Mouse (Mus musculus) hindbrain, embryonic 15.5 days (tissue): Measurements from ENCODE around the gene Cadps. TPM values are rescaled to one million over a fixed set of nuclear protein-coding genes. Genes with fewer than 3 reads are reported as not detected.
"Not testable (repeated sequence)": the region's sequence is repeated elsewhere in the genome, so short reads cannot be mapped to it uniquely, and the experiment has no call there.

Experiments used
- ATAC-seq: fragments of 200-750 bp; cut with Nextera tagmentation; 2 replicates; pipeline ENCODE4 v1.8.0; 2017; ENCODE audit warnings: low read depth, moderate number of reproducible peaks, moderate TSS enrichment; ENCODE audit not compliant: low FRiP score
- H3K27ac ChIP-seq: fragments of 300-500 bp; sonication (generic); replicated peaks from 2 replicates; pipeline ENCODE4 v1.5.1; 2015; ENCODE audit warnings: mild to moderate bottlenecking, inconsistent platforms
- H3K27me3 ChIP-seq: fragments of 300-500 bp; sonication (generic); 2 replicates; pipeline ENCODE4 v1.6.1; 2015; ENCODE audit warnings: control low read depth, inconsistent platforms
- H3K36me3 ChIP-seq: fragments of 300-500 bp; sonication (generic); 2 replicates; pipeline ENCODE4 v1.6.1; 2015; ENCODE audit warnings: control low read depth, inconsistent platforms
- H3K4me1 ChIP-seq: fragments of 300-500 bp; sonication (generic); replicated peaks from 2 replicates; pipeline ENCODE4 v1.6.1; 2015; ENCODE audit warnings: control low read depth, inconsistent platforms
- H3K4me2 ChIP-seq: fragments of 300-500 bp; sonication (generic); 2 replicates; pipeline ENCODE4 v1.6.1; 2015; ENCODE audit warnings: moderate library complexity, mild to moderate bottlenecking, inconsistent platforms
- H3K4me3 ChIP-seq: fragments of 300-500 bp; sonication (generic); 2 replicates; pipeline ENCODE4 v1.5.1; 2015; ENCODE audit warnings: mild to moderate bottlenecking, inconsistent platforms
- H3K9ac ChIP-seq: fragments of 300-500 bp; sonication (generic); 2 replicates; pipeline ENCODE4 v1.6.1; 2015; ENCODE audit warnings: inconsistent platforms
- H3K9me3 ChIP-seq: fragments of 300-500 bp; sonication (generic); 2 replicates; pipeline ENCODE4 v1.6.1; 2016; ENCODE audit warnings: control low read depth, inconsistent platforms
- WGBS: fragments of 180-500 bp; shearing (Covaris S2); methylation state at CpG from one replicate; pipeline ENCODE4 v1.1.7; 2015; 5-methylcytosine and 5-hydroxymethylcytosine counted together
- polyA plus RNA-seq: library from polyadenylated mRNA; unstranded; fragments of >200 nt; fragmentation: Nextera tagmentation; extraction: Ambion mirVana; gene quantifications from 2 replicates; pipeline ENCODE4 v1.2.1, GENCODE M21; 2015

Gene Cadps
- polyA plus RNA-seq, 1 experiment from 2014 or later = 44.0 TPM

DNA sequence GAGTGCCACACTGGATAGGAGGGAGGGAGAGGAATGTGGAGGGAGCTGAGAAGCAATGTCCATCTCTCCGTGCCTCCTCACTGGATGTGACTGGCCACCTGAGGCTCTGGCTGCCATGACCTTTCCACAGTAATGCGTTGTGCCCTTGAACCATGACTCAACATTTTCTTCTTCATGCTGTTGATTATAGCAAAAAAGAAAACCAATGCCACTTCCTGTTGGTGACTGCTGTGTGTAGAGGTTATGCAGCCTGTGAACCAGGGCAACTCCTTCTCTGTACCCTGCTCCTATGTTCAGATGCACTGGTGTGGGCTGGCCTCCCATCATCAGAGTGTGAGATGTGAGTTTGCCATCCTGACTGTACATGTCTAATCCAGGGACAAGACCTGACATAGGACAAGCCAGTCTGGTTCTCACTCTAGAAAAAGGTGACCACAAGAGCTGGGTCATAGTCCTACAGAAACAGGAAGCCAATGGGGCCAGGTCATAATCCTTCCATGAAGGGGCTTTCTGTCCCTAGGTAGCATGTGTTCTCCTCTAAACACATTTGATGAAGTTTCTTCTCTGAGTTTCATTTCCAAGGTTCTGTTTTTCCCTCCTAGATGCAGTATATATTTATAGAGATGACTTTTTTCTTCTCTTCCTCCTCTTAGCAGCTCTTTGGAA, 245.3 kb downstream of the Cadps start:
- WGBS = 72% methylated on average over 2 of the region's 2 CpGs
- Histone ChIP-seq H3K4me3 (no peak overlapping the region), H3K4me1 (peaks cover 9% of the 10 kb centered on the region), H3K4me2 (no peak overlapping the region), H3K27me3 (no peaks in the 10 kb centered on the region), H3K9ac (no peak overlapping the region), H3K27ac (no peak overlapping the region), H3K36me3 (no peaks in the 10 kb centered on the region), H3K9me3 (no peaks in the 10 kb centered on the region)
- ATAC-seq = no peak

DNA sequence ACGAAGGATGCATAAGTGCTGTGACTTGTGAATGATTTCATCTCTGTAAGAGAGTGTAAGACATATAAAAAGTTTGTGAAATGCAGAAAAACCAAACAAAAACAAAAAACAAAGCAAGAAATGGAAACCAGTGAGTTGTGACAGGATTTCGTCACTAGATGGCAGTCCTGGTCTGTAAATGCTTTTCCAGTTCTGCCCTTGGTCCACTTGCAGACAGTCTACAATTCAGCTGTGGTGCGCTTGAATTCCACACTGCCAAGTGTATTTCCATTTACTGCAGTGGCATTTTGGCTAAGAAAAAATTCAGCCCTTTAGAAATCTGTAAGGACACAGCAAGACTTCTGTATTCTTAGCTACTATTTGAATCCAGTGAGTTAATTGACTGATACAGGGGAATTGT, 247.8 kb downstream of the Cadps start:
- peak overlapping the region; percentile 9; the same call in 1 of the 2 replicates for H3K27ac ChIP-seq

DNA sequence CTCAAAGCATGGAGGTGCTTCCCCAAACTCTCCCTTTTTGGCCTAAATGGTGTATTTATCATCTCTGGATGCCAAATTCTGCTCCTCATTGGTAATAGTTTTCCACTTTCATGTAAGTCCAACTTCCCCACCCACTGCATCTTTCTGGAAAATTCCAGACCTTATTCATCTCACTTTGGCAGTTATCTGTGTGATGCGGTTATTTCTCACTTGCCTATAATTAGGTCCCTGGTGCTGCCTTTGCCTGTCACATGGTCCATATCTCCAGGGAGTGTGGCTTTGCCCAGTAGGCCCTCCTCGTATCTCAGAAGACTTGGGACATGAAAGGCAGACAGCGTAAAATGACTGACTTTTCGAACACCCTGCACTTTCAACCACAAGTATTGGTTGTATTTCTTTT, 248.5 kb downstream of the Cadps start:
- Histone ChIP-seq H3K27me3 (no peaks in the 10 kb centered on the region), H3K9me3 (no peaks in the 10 kb centered on the region), H3K9ac (no peak overlapping the region), H3K4me1 (peaks cover 7% of the 10 kb centered on the region), H3K36me3 (no peaks in the 10 kb centered on the region), H3K4me2 (no peak overlapping the region), H3K4me3 (no peak overlapping the region), H3K27ac (no peak overlapping the region)
- WGBS = 83% methylated on average over 4 of the region's 4 CpGs
- ATAC-seq = no peak

More for the DNA sequence above, 247.8 kb downstream of the Cadps start:
- Histone ChIP-seq H3K9me3 (no peaks in the 10 kb centered on the region), H3K9ac (no peak overlapping the region), H3K4me1 (peaks cover 7% of the 10 kb centered on the region), H3K4me3 (no peak overlapping the region), H3K27me3 (no peaks in the 10 kb centered on the region), H3K36me3 (no peaks in the 10 kb centered on the region), H3K4me2 (no peak overlapping the region)
- WGBS = 17% methylated on average over 3 of the region's 3 CpGs
- no peak for ATAC-seq

DNA sequence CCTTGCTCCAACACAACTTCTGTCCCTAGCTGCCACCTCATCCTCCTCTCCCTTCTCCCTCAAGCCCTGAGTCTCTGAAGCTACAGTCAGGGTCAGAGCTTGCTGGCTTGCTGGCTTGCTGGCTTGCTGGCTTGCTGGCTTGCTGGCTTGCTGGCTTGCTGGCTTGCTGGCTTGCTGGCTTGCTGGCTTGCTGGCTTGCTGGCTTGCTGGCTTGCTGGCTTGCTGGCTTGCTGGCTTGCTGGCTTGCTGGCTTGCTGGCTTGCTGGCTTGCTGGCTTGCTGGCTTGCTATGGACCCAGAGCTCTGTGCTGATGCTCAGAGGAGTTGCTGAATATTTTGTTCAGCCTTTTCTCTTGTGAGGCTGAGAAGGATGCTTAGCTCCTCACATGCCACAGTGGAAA, 261.1 kb downstream of the Cadps start:
- not testable (repeated sequence) for H3K4me2 ChIP-seq, ATAC-seq, H3K9me3 ChIP-seq

DNA sequence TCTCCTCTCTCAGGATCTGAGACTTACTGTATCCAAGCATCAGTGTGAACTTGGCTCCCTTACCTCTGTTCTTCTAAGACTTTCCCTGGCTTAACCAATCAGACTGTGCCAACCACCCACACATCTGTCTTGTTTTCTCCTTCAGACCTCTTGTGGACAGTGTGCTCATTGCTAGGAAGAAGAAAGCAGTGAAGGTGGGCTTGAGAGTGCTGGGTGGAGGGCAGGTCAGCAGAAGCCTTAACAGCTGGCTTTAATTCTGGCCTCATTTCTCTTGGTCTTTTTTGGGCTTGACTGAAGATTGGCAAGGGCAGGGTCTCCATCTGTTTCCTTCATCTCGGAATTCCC, 262.7 kb downstream of the Cadps start:
- 80% methylated on average over 1 of the region's 1 CpGs for WGBS
- Histone ChIP-seq H3K27me3 (no peaks in the 10 kb centered on the region), H3K4me3 (no peak overlapping the region), H3K27ac (peak overlapping the region; percentile 62), H3K4me2 (no peak overlapping the region), H3K36me3 (no peaks in the 10 kb centered on the region), H3K9ac (no peak overlapping the region), H3K4me1 (peaks cover 20% of the 10 kb centered on the region), H3K9me3 (no peaks in the 10 kb centered on the region)
- ATAC-seq = peak; percentile 47

More for the DNA sequence above, 261.1 kb downstream of the Cadps start:
- peaks cover 20% of the 10 kb centered on the region for H3K4me1 ChIP-seq
- not testable (repeated sequence) for H3K27me3 ChIP-seq, H3K4me3 ChIP-seq, H3K9ac ChIP-seq, H3K27ac ChIP-seq, H3K36me3 ChIP-seq

DNA sequence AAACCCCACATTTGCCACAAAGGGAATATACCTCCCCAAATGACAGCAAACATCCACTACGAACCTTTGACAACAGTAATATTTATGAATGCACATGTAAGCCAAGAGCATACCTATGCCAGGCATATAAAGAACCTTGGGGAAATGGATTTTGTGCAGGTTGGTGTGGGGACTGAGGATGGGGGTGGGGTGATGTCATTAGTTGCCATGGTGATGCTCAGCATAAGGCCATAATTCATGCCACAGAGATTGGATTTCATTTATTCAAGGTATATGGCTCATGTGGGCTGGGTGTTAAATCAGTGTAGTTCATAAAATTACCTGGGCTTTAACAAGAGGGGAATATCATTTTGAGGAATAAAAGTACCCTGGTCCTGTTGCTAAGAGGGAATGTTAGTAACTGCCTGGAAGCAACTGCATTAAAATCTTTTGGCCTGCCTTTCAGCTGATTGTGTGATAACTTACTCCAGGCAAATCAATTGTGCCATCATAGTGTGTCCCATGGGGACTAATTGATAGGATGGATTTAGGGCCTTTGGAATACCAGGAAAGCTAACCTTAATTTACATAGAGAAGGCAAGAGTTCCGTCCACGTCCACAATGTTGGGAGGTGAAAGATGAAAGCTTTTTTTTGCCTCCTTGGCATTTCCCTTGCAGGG, 263.2 kb downstream of the Cadps start:
- Histone ChIP-seq H3K9ac (no peak overlapping the region), H3K4me1 (peaks cover 20% of the 10 kb centered on the region), H3K9me3 (no peaks in the 10 kb centered on the region), H3K4me3 (no peak overlapping the region), H3K27me3 (no peaks in the 10 kb centered on the region), H3K36me3 (no peaks in the 10 kb centered on the region), H3K4me2 (no peak overlapping the region), H3K27ac (peak overlapping the region; percentile 62)
- WGBS = 44% methylated on average over 3 of the region's 3 CpGs
- peak; percentile 84 for ATAC-seq

DNA sequence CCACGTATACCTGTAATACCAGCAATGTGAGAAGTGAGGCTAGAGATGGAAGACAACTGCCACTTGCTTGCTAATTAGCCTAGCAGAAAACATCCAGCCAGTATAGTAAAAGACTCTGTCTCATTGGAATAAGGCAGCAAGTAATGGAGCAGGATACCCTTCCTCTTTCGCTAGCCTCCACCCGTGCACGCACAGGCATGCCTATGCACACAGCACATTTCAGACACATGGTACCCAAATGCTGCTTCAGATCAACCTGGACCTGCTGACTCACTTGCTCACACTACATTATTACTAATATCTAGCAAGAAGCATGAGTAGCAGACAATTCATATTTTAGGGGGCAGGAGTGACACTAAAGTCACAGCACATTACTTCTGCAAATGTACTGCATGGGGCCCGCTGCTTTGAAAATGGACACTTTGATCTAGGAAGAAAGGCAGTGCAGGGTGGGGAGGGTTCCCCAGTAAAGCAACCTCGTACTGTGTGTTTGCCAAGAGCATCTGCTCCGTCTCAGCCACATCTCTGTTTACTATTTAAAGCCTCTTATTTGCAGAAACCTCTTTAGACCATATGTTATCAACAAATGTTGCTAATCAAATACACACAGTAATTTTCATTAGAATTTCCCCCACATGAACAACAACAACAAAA, 263.8 kb downstream of the Cadps start:
- Histone ChIP-seq H3K36me3 (no peaks in the 10 kb centered on the region), H3K4me1 (peaks cover 24% of the 10 kb centered on the region), H3K4me3 (no peak overlapping the region), H3K27me3 (no peaks in the 10 kb centered on the region), H3K27ac (peak overlapping the region; percentile 62), H3K9ac (no peak overlapping the region), H3K4me2 (no peak overlapping the region), H3K9me3 (no peaks in the 10 kb centered on the region)
- WGBS = 64% methylated on average over 7 of the region's 7 CpGs
- ATAC-seq = no peak

DNA sequence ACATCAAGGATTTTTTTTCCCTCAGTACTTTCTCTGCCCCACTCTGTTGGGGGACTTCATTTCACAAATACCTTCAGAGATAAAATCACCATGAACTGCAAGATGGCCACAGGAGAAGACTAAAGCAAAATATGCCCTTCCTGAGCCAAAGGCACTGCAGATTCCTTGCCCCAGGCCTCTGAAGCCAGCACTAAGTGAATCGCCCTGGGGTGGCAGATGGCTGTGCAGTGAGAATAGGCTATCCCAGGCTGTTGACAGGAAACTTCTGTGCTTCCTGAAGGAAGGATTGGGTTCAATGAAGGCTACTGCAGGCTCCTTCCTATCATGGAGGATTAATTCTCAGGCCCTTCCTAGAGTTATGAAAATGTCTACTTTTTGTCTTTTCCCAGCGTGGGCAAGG, 268.4 kb downstream of the Cadps start:
- Histone ChIP-seq H3K27me3 (no peaks in the 10 kb centered on the region), H3K9me3 (no peaks in the 10 kb centered on the region)

DNA sequence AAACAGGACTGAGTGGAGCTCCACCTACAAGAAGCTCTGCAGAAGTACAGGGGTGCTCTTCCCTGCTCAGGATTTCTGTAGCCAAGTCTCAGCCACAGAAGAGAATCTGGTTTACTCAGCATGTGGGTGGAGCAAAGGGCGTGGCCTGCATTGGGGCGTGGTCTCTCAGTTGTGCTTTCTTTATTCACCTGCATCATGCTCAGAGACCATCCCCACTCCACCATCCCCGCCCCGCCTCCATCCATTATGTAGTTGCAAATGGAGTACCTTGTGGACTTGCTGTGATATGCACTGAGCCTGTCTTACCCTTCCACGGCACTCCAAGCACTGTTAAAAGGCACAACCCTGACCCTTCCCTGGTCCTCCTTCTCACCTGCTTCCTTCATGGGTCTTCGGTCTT, 271.5 kb downstream of the Cadps start:
- Histone ChIP-seq H3K4me3 (no peak overlapping the region), H3K27ac (no peak overlapping the region), H3K4me2 (no peak overlapping the region), H3K4me1 (peaks cover 4% of the 10 kb centered on the region; the same call in 1 of the 2 replicates), H3K9me3 (no peaks in the 10 kb centered on the region), H3K36me3 (0 out of 2 replicates have a peak, but pooled peaks cover 5% of the 10 kb centered on the region), H3K27me3 (no peaks in the 10 kb centered on the region), H3K9ac (no peak overlapping the region)
- no peak for ATAC-seq
- 46% methylated on average over 6 of the region's 6 CpGs for WGBS

More for the DNA sequence above, 268.4 kb downstream of the Cadps start:
- no peak overlapping the region for H3K4me3 ChIP-seq
- ATAC-seq = no peak
- H3K27ac ChIP-seq = no peak overlapping the region
- no peak overlapping the region for H3K9ac ChIP-seq
- H3K4me1 ChIP-seq = peaks cover 15% of the 10 kb centered on the region
- no peaks in the 10 kb centered on the region for H3K36me3 ChIP-seq
- H3K4me2 ChIP-seq = no peak overlapping the region
- WGBS = 79% methylated on average over 2 of the region's 2 CpGs

DNA sequence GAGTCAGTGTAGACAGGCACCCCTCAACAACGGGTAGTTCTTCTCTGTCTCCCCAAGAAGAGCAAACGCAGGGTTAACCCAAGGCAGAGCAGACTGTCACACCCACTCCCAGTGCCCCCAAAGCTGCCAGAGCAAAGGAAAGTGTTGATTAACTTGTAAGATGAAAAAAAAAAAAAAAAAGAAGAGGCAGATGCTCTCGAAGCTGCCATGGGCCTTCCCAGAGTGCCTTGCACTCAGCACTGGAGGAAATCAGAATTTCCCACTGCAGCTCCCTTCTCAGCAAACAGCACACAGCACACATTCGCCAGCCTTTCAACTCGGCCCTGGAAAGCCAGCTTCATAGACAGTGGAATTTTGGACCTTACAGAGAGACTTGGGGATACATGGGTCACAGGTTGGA, 271.9 kb downstream of the Cadps start:
- H3K9ac ChIP-seq = no peak overlapping the region
- H3K4me3 ChIP-seq = no peak overlapping the region
- H3K4me1 ChIP-seq = peaks cover 4% of the 10 kb centered on the region; the same call in 1 of the 2 replicates
- H3K27ac ChIP-seq = no peak overlapping the region
- H3K9me3 ChIP-seq = no peaks in the 10 kb centered on the region
- ATAC-seq = no peak
- 62% methylated on average over 5 of the region's 5 CpGs for WGBS
- H3K36me3 ChIP-seq = 0 out of 2 replicates have a peak, but pooled peaks cover 9% of the 10 kb centered on the region
- no peaks in the 10 kb centered on the region for H3K27me3 ChIP-seq
- H3K4me2 ChIP-seq = no peak overlapping the region

DNA sequence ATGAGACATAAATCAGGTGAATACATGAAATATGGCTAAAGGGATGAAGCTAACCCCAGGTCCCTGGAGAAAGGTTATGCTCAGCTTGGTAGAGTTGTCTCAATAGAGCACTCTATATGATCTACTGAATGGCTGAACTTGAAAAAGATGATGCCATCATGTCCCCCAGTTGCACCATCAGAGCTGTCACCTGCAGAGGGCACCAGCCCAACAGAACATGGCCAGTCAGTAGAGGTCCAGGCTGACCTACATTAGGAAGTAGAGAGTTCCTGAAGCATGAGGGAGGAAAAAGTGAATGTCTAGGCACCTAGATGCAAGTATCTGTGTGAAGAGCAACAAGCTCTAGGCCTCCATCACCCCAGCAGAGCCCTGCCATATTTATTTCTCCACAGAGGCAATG, 273.6 kb downstream of the Cadps start:
- no peaks in the 10 kb centered on the region for H3K4me1 ChIP-seq
- no peak for ATAC-seq
- no peak overlapping the region for H3K27ac ChIP-seq
- no peaks in the 10 kb centered on the region for H3K27me3 ChIP-seq
- no peaks in the 10 kb centered on the region for H3K9me3 ChIP-seq
- no peak overlapping the region for H3K4me2 ChIP-seq
- peaks cover 22% of the 10 kb centered on the region; the same call in 1 of the 2 replicates for H3K36me3 ChIP-seq
- H3K4me3 ChIP-seq = no peak overlapping the region
- no peak overlapping the region for H3K9ac ChIP-seq

DNA sequence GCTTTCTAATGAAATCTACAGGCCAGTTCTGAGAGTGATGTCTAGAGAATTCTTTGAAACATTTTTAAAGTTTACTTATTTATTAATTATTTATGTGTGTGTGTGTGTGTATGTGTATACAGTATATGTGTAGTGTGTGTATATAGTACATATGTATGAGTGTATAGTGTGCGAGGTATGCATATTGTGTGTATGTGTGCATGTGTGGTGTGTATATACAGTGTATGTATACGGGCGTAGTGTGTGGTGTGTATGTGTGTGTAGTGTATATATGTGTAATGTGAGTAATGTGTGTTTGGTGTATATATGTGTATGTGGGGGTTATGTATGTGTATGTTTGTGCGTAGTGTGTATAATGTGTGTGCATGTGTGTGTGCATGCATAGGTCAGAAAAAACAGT, 275.4 kb downstream of the Cadps start:
- Histone ChIP-seq H3K4me2 (no peak overlapping the region), H3K36me3 (peaks cover 22% of the 10 kb centered on the region; the same call in 1 of the 2 replicates), H3K27ac (no peak overlapping the region), H3K9me3 (no peaks in the 10 kb centered on the region), H3K4me1 (no peaks in the 10 kb centered on the region), H3K27me3 (no peaks in the 10 kb centered on the region), H3K4me3 (no peak overlapping the region), H3K9ac (no peak overlapping the region)
- WGBS = 98% methylated on average over 4 of the region's 4 CpGs
- ATAC-seq = no peak
